Mouse (Mus musculus) C2C12 (cell line): Measurements from ENCODE around the gene Btn2a2.

Source experiments
- CEBPB ChIP-seq: IDR thresholded peaks from one replicate; pipeline ENCODE4 v1.6.1; 2011; ENCODE audit warnings: low read depth, mild to moderate bottlenecking, control low read depth, moderate library complexity
- CTCF ChIP-seq: IDR thresholded peaks from one replicate; pipeline ENCODE4 v1.5.1; 2011; ENCODE audit not compliant: control insufficient read depth, insufficient read depth, insufficient read length
- MAX ChIP-seq: IDR thresholded peaks from one replicate; pipeline ENCODE4 v1.6.1; 2011; ENCODE audit warnings: mild to moderate bottlenecking, control low read depth
- MYOG ChIP-seq: IDR thresholded peaks from one replicate; pipeline ENCODE4 v1.6.1; 2011; ENCODE audit not compliant: control insufficient read depth, insufficient read length; ENCODE audit errors: extremely low read depth
- USF1 ChIP-seq: IDR thresholded peaks from one replicate; pipeline ENCODE4 v1.6.1; 2011; ENCODE audit warnings: low read depth, mild to moderate bottlenecking, control low read depth, moderate library complexity

DNA sequence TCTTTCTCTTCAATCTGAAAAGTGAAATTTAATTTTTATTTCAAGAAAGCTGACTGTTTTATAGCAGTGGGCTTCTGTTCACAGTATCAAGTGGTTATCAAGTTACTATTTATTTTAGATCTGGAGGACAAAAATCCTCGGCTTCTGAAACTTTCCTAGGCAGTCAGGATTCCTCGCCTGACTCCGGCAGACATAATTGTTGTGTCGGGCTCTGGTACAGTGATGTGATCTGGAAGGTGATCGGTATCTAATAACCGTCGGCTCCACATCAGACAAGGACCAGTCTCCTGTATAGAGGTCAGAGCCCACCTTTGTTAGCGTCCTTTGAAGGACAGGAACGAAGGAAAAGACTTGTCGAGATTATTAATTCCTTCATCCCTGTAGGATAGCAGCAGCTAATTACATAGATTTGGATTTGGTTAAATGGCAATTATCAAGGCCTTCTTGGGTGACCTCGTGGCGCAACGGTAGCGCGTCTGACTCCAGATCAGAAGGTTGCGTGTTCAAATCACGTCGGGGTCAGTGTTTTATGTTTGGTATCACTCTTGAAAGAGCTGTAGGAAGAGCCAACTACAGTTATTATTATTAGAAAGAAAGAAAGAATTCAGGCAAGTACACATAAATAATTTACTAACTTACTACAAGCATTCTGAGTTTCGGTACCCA lies 9.1 kb upstream of the Btn2a2 start:
- TF ChIP-seq CTCF (no peak), USF1 (peak; percentile 6), CEBPB (no peak), MYOG (no peak), MAX (no peak)
